Mouse (Mus musculus) CD4-positive helper T cell, adult 2 months (primary cell): ENCODE results near the gene Prkca.

Source experiments
- DNase-seq: peaks from one replicate; pipeline ENCODE4 v3.0.0-alpha.2; 2012; ENCODE audit warnings: low read depth, missing footprints, low spot score

Gene Prkca

DNA sequence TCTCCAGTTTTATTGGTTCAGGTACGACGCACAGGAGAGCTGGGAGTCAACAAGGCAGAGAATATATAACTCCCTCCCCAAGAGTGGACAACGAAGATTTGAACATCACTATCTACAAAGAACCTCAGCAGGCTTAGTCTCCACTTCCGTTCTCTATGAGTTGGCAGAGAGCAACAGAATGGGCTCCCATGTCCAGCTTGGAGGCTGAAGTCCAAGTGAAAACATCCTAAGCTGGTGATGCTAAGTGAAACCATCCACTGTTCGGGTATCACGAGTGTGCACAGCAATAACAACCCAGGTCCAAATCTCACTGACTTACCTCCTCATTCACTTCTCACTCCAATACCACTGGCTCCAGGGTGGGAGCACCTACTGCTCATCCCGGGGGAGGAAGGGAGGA is 276.6 kb downstream of the Prkca start:
- DNase-seq: no peak

DNA sequence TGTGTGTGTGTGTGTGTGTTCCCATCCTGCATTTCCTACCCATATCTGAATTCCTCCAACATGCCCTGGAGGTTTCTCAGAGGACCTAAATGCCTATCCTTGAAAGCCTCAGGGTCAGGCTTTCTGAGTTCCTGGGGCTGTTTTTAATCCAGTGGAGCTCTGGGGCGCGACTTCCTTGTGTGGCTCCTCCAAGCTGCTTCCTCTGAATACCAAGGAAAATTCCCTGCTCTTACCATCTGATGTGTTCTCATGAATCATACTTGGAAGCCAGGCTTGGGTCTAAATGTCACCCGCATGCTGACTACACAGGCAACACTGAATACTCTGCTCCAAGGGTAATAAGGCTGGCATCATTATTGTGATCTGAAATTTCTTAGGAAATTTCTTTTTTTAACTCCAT is 279.3 kb downstream of the Prkca start:
- DNase-seq: no peak

DNA sequence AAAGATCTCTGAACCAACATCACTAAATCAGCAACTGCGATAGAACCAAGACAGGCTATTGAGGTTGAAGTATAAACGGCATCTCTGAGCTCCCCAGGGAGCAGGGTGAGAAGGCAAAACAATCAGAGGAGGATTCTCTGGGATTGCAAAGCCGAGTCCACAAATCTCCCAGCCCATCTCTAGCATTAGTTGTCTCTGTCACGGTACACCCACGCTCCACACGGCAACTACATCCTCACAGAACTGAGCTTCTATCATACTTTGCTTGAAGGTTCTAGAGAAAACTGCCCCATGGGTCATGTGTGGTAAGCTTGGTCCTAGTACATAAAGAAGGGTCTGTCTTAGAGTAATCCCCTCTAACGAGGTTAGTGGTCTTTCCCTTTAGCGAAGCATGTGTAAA is 280.6 kb downstream of the Prkca start:
- no peak for DNase-seq

DNA sequence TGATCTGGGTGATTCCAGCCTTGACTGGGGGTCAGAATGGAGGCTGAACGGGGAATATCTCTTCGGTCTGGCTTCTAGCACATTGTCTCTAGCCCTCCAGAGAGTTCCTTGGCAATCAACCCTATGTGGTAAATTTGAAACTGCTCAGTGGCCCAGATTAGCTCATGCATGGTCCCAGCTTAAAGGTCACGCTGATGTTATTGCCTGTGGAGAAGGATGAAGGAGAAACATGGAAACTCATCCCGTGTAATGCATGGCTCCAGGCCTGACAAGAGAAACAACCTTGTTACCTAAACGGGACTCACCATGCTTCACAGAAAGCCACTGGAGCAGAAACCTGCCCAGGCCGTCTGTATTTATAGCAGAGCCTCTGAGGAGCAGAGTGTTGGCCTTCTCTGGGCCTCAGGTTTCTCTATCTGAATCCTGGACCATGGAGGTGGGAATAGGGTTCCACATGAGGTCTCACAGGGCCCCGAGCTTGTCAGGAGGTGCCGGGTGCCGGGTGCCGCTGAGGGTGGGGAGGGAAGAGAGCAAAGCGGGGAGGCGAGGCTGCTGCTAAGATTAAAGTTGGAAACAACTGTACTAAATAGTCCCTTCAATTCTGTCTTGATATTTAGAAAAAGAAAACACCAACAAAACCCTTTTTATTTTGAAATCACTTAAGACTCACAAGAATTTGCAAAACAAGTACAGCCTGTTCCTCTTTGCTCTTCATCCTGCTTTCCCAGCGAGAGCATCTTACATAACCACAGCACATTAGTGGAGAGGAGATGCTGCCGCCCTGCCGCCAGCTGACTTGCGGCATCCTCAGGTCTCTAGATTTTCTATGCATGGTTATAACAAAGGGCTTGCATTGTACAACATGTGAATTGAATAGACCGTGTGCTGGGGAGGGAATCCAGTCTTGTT is 281.9 kb downstream of the Prkca start:
- no peak for DNase-seq

DNA sequence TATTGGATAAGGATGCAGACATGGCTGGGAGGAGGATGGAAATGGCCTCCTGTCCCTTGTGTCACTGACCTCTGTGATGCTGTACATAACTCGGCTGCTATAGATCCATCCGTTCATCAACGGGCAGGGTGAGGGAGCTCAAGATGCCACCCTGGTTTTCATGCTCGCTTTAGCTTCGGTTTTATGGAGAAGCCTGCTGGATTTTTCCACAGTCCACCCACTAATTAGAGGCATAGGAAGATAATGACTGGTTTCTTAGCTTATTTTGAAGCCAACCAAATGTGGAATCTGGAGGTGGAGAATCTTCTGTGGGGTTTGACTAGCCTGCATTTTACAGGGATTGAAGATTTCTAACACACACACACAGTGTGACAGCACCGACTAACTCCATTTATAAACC is 286.6 kb downstream of the Prkca start:
- no peak for DNase-seq

DNA sequence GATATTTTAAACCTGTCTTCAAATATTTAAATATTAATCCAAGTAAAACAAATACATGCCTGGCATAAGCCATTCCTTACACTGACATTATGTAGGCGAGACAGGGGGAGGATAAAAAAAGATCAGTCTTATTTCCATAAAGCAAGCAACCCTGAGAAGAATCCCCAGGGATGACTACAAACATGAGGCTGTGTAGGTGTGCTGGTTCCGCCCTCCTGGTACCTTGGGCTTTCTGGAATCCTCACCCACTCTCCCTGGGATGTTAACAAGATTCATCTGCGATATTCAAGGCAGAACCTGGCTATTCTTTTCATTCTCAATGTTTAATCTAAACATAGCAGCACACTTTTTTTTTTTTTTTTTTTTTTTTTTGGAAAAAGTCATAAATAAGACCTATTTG is 289.1 kb downstream of the Prkca start:
- DNase-seq: no peak

DNA sequence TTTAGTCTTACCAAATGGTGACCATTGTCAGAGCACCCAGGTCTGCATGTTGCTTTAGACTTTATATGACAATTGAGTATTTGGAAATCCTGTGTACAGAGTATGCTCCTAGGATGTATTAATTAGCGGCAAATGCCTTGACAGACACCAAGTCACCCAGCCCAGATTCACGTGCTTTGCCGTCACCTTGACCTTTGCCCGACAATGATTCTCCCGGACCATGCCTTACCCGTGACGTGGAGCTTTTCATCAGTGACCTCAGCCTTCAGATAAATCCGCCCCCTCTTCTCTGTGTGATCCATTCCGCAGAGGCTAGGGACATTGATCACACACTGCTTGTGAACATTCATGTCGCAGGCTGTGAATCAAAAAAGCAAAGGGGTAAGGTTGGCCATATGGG is 290.0 kb downstream of the Prkca start:
- DNase-seq: no peak

DNA sequence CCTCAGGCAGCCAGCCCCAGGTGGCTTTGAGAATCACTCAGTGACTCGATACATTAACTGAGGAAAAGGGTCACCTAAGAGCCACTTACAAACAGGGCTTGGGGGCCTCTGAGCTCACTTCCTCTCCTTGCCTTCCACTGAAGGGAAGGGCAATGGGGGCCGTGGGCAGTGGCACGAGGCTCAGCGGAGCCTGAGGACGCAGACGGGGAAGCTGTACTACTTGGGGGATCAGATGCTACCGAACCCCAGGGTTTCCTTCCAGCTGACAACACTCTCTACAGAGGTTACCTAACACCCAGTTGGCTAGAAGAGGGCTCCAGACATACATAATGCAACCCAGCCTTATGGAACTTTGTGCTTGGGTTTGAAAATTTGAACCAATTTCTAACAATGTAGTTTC is 302.1 kb downstream of the Prkca start:
- DNase-seq: no peak

DNA sequence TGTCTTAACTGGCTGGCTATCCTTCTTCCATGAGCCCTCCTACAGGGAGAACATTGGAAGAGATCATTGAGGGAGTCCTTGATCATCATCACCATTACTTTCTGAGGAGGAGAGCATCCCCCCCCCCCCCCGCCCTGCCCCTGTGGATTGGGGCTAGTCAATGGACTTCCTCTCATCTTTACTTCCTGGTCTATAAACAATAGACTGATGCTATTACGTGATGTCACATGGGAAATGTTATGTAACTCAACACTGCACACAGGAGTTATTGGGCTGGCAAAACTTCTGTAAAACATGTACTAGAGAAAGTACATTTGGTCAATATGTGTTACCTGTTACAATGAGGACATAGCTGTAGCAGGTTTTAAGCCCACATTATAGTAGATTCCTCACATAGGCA is 302.9 kb downstream of the Prkca start:
- DNase-seq: no peak

DNA sequence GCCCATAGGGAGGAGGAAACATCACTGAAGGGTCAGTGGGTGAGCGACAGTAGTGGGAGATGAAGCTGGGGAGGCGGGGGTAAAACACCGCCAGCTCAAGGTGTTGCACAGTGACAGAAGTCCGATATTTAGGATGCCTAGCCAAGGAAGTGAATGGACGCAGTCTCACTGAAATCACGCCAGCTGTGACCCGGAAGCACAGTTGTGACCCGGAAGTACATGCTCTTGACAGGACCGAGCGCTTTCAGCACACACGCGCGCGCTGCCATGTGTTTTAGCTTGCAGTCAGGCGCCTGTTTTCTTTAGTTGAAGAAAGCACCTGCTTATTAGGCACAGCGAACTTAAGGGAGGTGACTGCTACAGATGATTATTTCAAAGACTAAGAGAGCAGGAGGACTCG is 304.0 kb downstream of the Prkca start:
- no peak for DNase-seq

DNA sequence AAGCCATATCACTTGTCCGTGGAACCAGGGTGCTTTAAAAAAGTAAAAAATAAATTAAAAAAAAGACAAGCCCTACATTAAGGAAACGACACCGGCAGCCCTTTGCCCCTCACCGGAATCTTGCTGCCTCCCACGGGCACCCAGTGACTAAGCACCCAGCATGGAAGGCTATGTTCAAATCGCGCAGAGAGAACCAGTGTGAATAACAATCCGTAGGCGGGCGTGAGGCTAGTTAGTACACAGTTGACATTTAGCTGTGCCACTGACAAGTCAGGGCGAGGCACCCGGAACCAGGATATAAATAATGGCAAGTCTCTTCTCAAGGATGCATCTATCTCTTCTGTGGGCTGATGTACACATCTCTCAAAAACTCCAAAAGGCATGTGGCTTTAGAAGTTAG is 304.7 kb downstream of the Prkca start:
- DNase-seq: peak; percentile 57

DNA sequence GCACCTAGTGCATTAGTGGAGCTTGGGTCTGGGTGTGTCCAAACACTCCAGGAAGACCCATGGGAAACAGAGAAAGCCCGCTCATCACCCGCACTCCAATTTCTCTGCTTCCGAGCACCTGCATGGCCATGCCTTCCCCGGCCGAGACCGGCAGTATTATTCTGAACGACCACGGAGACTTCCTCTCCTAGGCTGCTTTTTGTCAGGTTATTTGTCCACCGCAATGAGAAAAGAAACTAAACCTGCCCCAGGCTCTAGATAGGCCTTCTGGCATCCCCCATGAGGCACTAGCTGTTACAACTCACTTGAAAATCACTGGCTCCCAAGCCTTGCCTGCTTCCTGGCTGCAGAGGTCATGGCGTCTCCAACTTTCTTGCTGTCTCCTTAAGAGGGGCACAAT is 307.4 kb downstream of the Prkca start:
- no peak for DNase-seq

DNA sequence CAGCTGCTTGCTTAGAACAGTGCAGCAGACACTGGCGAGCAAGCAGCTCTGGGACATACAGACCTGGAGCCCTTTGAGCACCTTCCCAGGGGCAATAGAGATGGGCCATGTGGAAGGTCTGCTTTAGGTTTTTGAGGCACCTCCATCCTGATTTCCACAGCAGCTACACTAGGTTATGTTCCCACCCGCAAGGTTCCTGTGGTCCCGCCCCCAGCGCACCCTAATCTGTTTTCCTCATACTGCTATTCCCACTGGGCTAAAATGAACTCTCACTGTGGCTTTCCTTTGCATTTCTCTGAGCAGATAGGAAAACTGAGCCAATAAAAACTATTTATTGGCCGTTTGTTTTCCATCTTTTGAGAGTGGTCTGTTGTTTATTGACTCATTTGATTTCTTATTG is 308.0 kb downstream of the Prkca start:
- no peak for DNase-seq

DNA sequence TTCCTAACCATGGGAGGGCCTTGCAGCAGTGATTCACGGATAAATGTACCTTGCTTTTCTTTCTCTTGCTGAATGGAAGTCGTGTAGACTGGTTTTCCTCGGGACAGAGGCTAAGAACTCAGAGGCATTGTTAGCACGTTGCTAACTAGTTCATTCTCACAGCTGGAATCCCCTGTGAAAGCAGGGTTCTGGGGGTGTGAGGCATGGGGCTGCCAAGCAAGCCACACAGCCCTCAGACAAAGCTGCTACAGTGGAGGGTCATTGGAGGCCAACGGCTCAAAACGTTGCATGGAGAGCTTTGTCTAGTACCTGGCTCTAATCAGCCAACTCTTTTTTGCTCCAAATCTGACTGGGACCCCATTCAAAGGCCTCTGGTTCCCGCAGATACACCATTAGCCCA is 309.4 kb downstream of the Prkca start:
- no peak for DNase-seq

DNA sequence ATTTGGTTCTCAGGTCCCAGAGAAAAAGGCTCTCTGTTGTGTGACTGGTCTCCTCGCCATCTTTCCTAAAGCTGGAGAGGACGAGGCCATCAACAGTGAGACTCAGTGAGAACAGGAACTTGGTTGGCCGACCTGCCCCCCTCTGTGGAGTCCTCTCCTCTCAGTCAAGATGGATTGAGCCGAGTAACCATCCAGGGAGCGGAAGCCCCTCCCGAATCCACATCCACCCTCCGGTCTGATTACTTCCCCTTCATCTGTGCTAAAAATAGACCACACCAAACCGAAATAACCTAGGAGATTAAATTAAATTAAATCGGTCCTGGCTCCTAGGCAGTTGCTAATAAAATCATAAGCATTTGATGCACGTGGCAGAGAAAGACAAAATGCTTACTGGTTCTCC is 311.2 kb downstream of the Prkca start:
- DNase-seq: no peak

DNA sequence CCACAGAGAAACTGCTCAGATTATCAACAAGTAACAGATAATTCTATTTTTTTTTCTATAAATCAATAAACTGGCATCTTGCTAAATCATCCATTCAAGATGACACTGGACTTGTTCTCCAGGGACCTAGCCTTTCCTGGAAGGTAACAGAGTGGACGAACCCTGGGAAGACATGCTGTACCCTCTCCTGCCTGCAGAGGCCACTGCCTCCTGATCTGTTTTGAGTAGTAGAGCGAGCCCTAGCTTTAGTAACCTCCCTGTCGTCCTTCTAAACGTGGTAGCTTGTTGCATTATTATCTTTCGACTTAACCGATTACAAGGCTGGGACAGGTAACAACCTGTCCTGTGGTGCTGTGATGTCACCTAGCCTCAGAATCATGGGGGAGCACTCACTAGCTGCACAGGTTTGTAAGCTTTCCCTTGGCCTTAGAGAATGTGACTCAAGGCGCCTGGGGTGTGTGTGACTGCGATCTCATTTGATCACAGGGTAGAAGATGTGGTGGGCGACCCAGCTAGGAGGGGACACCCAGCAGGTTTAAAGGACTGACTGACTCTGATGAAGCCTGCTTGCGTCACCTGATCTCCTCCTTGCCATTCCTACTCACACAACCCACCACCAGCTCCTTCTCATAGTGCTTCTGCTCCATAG is 312.6 kb downstream of the Prkca start:
- DNase-seq: peak; percentile 18

DNA sequence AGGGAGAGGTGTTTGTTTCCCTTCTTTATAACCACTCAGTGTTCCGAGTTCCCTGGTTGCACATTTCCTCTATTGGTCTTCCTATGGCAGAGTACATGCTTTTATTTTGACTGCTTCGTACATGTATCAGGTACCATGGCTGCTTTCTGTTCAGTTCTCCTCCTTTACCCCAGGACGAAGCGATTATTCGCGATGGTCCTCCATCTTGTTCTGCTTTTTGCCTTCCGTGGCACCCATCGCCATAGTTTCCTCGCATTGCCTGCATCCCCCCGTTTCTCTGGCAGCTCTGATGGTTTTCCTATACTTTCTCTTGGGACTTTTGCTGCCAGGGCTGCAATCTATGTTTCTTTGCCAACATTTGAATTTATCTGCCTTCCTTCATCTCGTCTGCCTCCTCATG is 314.4 kb downstream of the Prkca start:
- no peak for DNase-seq

DNA sequence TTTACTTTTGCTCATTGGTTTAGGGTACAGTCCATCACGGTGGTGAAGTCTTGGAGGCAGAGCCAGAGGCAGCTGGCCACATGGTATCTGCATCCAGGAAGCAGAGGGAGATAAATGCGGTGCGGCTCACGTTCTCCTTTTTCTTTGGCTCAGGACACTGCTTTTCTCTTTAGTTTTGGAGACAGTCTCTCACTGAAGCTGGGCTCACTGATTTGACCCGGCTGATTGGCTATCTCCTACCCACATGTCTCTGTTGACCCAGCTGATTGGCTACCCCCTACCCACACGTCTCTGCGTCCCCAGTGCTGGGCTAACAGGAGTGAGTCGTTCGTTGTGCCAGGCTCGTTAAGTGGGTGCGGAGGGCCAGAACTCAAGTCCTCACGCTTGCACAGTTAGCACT is 315.3 kb downstream of the Prkca start:
- no peak for DNase-seq

DNA sequence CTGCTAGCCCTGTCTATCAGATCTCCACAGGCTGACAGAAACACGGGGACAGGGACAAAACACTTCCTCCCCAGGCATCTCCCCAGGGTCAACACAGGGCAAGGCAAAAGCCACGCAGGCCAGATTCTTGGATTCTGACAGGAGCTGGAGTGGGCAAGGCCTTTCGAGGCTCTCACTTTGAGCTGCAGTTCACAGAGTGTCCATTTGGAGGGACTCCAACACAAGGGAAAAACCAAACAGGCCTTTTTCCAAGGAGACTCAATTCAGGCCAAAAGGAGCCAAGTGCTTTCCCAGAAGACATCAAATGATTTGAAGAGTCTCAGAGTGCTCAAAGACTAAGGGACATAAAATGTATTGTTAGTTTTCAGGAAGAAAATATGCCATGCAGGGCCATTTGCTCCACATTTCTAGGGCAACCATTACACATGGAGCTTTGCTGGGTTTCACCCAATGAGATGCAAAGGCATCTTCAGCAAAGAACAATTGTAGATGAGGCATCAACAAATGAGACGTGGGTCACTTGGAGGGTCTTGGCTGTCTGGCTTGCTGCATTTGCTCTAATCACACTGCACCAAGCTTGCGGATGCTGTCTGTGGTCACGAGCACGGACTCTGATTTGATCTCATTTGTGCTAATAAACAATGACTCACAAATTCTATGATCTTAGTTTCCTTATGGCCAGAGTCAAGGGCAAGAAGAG is 317.9 kb downstream of the Prkca start:
- no peak for DNase-seq

DNA sequence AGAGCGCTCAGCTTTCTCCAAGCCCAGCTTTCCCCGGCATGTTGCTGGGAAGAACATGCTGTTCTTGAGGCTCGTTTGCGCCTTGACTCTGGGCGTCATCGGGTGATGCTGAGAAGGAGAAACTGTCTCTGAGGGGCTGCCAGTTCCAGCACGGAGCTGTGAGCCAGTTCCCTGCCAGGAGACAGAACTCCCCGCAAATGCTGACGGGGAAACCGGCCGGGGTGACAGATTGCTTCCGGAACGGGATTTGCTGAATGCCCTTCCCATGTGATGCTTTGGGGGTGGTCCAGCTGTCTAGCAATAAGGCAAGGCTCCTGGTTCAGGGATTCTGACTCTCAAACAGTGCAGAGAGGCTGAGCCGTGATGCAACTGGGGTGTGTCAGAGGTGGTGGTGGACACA is 320.5 kb downstream of the Prkca start:
- no peak for DNase-seq

DNA sequence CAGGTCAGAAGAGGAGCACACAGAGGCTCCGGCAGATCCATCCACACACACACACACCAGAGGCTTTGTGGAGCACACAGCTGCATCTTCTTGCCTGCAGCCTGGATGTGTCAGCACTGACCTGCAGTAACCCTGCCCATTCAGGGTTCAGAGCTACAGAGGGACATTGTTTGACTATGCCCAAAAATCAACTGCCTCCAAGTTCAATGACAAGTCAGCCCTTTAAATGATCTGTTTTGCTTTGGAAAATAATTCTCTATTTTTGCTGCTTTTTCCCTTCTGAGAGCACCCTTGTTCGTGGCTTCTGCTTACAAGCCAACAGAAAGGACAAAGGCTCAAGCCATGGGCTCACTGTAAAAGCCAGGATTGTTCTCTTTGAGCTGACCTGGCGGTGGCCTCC is 322.8 kb downstream of the Prkca start:
- no peak for DNase-seq

DNA sequence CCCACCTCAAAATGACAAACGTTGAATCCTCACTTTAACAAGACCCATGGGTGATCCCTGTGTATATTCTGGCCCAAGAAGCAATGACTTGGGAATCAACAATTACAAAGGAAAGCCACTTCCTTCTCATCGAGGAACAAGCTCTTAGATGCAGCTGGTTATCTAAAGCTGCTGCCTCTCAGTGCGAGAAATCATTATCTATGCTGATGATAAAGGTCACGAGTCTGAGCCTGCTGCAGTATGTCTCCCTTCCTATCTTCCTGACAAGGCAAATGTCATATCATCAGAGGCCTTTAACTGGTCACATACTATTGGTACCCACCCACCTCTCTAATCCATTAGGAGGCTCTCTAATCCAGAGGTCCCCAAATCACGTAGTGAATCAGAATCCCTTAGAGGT is 328.4 kb downstream of the Prkca start:
- DNase-seq: no peak

DNA sequence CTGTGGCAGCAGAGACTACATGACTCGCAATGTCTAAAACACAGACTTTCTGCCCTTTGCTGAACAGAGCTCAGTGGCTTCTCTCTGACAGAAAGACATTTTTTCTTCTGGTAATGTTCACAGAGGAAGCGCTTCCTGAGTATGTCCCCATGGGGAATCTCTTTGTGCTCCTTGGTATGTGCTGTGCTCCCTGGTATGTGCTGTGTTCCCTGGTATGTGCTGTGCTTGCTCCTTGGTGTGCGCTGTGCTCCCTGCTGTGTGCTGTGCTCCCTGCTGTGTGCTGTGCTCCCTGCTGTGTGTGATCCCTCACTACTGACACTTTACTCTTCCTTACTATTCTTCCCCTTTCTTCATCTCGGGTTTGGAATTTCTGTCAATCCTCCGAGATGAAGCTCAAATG is 330.3 kb downstream of the Prkca start:
- DNase-seq: no peak
